Mouse (Mus musculus) liver, embryonic 12.5 days (tissue): ENCODE measurements at regions not wholly inside any gene's neighbourhood (a gene's known extent, or its start where the extent isn't known, plus 50 kb on each side); places are given as distances from the start of the nearest gene placed in this dataset.

Experiments
- ATAC-seq: fragments of 200-750 bp; cut with Nextera tagmentation; 2 replicates; pipeline ENCODE4 v1.8.0; 2017; ENCODE audit warnings: moderate number of reproducible peaks, mild to moderate bottlenecking, moderate library complexity
- H3K27ac ChIP-seq: fragments of 300-500 bp; sonication (generic); 2 replicates; pipeline ENCODE4 v1.5.1; 2016; ENCODE audit warnings: mild to moderate bottlenecking
- H3K27me3 ChIP-seq: fragments of 300-500 bp; sonication (generic); replicated peaks from 2 replicates; pipeline ENCODE4 v1.6.1; 2016; ENCODE audit warnings: mild to moderate bottlenecking, moderate library complexity
- H3K36me3 ChIP-seq: fragments of 300-500 bp; sonication (generic); 2 replicates; pipeline ENCODE4 v1.6.1; 2016; ENCODE audit warnings: mild to moderate bottlenecking, moderate library complexity
- H3K4me1 ChIP-seq: fragments of 300-500 bp; sonication (generic); 2 replicates; pipeline ENCODE4 v1.6.1; 2016
- H3K4me2 ChIP-seq: fragments of 300-500 bp; sonication (generic); 2 replicates; pipeline ENCODE4 v1.6.1; 2016; ENCODE audit warnings: mild to moderate bottlenecking, moderate library complexity
- H3K4me3 ChIP-seq: fragments of 300-500 bp; sonication (generic); 2 replicates; pipeline ENCODE4 v1.5.1; 2016; ENCODE audit warnings: mild to moderate bottlenecking, moderate library complexity
- H3K9ac ChIP-seq: fragments of 300-500 bp; sonication (generic); 2 replicates; pipeline ENCODE4 v1.6.1; 2016; ENCODE audit warnings: mild to moderate bottlenecking, moderate library complexity
- H3K9me3 ChIP-seq: fragments of 300-500 bp; sonication (generic); replicated peaks from 2 replicates; pipeline ENCODE4 v1.6.1; 2016; ENCODE audit warnings: mild to moderate bottlenecking, moderate library complexity
- WGBS: fragments of 180-500 bp; shearing (Covaris S2); methylation state at CpG from one replicate; pipeline ENCODE4 v1.1.7; 2016; ENCODE audit not compliant: insufficient replicate concordance; 5-methylcytosine and 5-hydroxymethylcytosine counted together

DNA sequence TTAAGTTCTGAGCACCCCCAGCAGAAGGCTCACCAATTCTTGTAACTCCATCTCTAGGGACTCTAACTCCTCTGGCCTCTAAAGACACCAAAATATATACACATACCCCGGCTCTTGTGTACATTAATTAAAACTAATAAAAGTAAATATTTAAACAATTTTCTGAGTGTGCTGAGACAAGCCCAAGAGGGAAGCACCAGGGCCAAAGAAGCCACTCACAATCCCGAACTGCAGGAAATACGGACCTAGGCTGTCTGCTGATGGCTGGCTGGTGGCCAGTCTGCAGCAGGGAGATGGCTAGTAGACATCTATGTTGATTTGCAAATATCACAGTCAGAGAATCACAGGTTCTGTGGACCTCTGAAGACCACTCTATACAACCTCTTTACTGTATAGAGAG is 113.6 kb upstream of the Ntf3 start:
- Histone ChIP-seq H3K4me2 (no peak overlapping the region), H3K4me3 (no peak overlapping the region), H3K9ac (no peak overlapping the region), H3K36me3 (no peaks in the 10 kb centered on the region), H3K4me1 (no peaks in the 10 kb centered on the region), H3K27me3 (no peaks in the 10 kb centered on the region), H3K27ac (no peak overlapping the region), H3K9me3 (no peaks in the 10 kb centered on the region)
- ATAC-seq: no peak
- WGBS: 69% methylated on average over 3 of the region's 3 CpGs

DNA sequence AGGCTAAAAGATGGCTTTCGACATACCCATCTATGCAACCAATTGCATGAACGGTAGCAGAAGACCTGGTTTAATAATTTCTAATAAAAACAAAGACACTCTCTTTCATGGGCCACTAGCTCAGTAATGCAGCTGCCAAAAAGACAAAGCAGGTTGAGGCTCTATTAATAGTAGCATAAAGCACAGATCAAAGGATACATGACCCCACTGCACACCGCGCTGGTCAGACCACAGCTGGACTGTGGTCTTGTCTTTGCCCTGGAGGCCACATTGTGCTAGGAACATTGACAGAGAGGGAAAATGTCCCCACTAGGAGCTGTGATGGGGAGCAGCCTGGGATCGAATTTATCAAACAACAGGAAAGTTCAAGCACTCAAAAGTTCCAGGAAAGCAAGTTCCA is 79.3 kb upstream of the Ntf3 start:
- no peak for ATAC-seq
- Histone ChIP-seq H3K9me3 (no peaks in the 10 kb centered on the region), H3K4me1 (no peaks in the 10 kb centered on the region), H3K36me3 (no peaks in the 10 kb centered on the region), H3K4me2 (no peak overlapping the region), H3K9ac (no peak overlapping the region), H3K4me3 (no peak overlapping the region), H3K27ac (no peak overlapping the region), H3K27me3 (no peaks in the 10 kb centered on the region)
- WGBS: 80% methylated on average over 5 of the region's 5 CpGs

DNA sequence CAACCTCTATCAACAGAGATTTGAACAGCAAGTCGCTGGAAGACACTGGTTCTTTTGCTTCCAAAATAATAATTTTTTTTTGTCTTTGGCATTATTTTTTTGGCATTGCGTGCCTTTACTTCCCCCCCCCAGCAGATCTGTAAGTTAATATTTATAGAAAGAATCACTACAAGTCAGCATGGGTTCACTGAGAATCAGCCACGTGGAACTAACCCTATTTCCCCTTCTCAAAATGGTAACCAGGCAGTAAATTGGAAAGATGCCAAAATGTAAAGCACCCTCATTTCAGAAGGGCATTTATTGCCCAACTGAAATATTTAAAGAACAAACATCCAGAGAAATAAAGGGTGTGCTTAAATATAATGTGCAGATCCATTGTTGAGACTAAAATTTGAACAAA is 78.7 kb upstream of the Ntf3 start:
- ATAC-seq: no peak
- Histone ChIP-seq H3K4me2 (no peak overlapping the region), H3K27me3 (no peaks in the 10 kb centered on the region), H3K9me3 (no peaks in the 10 kb centered on the region), H3K4me1 (no peaks in the 10 kb centered on the region), H3K4me3 (no peak overlapping the region), H3K27ac (no peak overlapping the region), H3K36me3 (no peaks in the 10 kb centered on the region), H3K9ac (no peak overlapping the region)
- 50% methylated on average over 3 of the region's 3 CpGs for WGBS

DNA sequence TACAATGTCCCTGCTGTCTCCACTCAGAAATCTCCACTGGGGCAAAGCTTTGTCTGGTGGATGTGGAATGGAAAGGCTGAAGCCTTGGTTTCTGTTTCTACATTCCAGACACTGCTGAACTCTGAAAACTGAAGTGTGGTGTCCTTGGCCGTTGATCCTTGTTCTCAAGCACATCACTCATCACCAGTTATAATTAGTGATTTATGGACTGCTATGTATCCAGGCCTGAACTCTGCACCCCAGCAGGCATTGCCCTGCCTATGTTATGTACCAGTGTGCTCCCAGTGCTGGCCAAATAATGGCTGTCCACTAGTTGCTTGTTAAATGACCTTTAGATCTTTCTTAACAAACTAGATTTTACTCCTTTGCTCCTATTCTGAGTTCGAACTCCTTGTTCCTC is 75.6 kb upstream of the Ntf3 start:
- 50% methylated on average over 2 of the region's 2 CpGs for WGBS
- H3K4me1 ChIP-seq: no peaks in the 10 kb centered on the region

DNA sequence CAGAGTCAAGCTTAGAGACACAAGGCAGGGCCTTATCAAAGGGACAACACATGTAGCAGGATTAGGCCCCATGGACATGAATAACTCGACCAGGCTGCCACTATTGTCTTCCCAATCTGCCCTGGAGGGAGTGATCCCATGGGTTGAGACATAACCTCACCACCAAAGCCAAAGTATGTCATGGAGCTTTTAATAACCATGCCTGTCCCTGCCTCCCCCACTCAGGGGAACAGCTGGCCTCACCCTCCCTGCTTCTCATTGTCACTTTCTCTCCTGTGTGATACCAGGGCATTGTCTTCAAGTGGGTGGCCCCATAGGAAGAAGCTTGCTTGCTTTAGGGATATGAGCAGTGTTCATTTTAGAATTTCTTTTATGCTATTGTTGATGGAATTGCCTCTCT is 73.5 kb upstream of the Ntf3 start:
- no peaks in the 10 kb centered on the region for H3K9me3 ChIP-seq
- H3K9ac ChIP-seq: no peak overlapping the region
- H3K4me3 ChIP-seq: no peak overlapping the region
- no peak overlapping the region for H3K4me2 ChIP-seq
- no peak overlapping the region for H3K27ac ChIP-seq
- no peaks in the 10 kb centered on the region for H3K27me3 ChIP-seq
- no peaks in the 10 kb centered on the region for H3K36me3 ChIP-seq
- H3K4me1 ChIP-seq: no peaks in the 10 kb centered on the region
- no peak for ATAC-seq
- 19% methylated on average over 1 of the region's 1 CpGs for WGBS

More for the DNA sequence above, 75.6 kb upstream of the Ntf3 start:
- H3K4me2 ChIP-seq: no peak overlapping the region
- H3K27ac ChIP-seq: no peak overlapping the region
- H3K36me3 ChIP-seq: no peaks in the 10 kb centered on the region
- ATAC-seq: no peak
- no peak overlapping the region for H3K4me3 ChIP-seq
- no peaks in the 10 kb centered on the region for H3K27me3 ChIP-seq
- H3K9me3 ChIP-seq: no peaks in the 10 kb centered on the region
- no peak overlapping the region for H3K9ac ChIP-seq
